Mouse (Mus musculus) ES-E14 (cell line): ENCODE measurements around the gene Rps10.

Experiments used
- HCFC1 ChIP-seq: IDR thresholded peaks from 2 replicates; pipeline ENCODE4 v1.6.1; 2012; ENCODE audit warnings: low read length, inconsistent platforms, borderline replicate concordance; ENCODE audit not compliant: insufficient read depth
- ZC3H11A ChIP-seq: IDR thresholded peaks from 2 replicates; pipeline ENCODE4 v1.6.1; 2012; ENCODE audit warnings: low read depth, mild to moderate bottlenecking, inconsistent platforms, low read length, borderline replicate concordance

- TF ChIP-seq ZC3H11A = no peak
- 0 out of 2 replicates have a peak, but pooled peaks have one; percentile 42 for TF ChIP-seq HCFC1
Observed at GRCm38 (mm10) chr17:27638921-27639332, 2.5 kb upstream of the Rps10 start.
